Mouse (Mus musculus) layer of hippocampus, postnatal 36 days (tissue): ENCODE data around the gene H2-K1. TPM values are rescaled to one million over a fixed set of nuclear protein-coding genes. Genes with fewer than 3 reads are reported as not detected.
A peak's percentile ranks its signal among the peaks of the same experiment; 100 is the strongest.
"Not testable (repeated sequence)": the region's sequence is repeated elsewhere in the genome, so short reads cannot be mapped to it uniquely, and the experiment has no call there.

Experiments
- DNase-seq, 2 experiments: peaks; one replicate each; pipeline ENCODE4 v3.0.0; 2022
- microRNA-seq, 2 experiments: library from miRNA; unstranded; fragments of <30 nt; microRNA quantifications; one replicate each; pipeline ENCODE4 v1.2.0; 2021
- total RNA-seq, 2 experiments: library from RNA; stranded (reverse); gene quantifications; 2 replicates each; pipeline ENCODE4 v1.2.3; 2021

H2-K1 gene
- total RNA-seq, 2 experiments from 2014 or later = 16.3 to 16.9 TPM

DNA sequence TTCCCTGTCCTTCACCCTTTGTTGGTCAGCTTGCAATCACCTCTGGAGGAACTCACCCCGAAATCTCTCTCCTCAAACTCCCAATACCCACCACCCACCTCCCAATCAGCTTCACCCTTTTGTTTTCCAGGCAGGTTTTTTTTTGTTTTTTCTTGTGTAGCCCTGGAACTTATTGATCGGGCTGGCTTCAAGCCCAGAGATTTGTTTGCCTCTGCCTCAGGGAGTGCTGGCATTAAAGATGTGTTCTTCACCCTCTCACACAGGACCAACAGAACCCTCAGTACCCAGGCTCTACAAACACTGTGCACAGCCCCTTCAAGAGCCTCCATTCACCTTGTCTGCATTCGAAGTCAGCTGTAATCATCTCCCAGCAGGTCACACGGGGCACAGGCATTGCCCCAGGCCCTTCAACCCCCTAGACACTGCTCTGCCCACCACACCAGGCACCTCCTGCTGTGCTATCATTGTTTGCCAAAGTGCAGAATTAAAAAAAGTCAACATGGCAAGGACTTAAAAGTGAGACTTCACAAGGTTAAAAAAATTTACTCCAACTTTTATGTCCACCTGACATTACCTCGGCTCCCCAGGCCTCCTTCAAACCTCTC lies 46.1 kb downstream of the H2-K1 start:
- no peak for DNase-seq

DNA sequence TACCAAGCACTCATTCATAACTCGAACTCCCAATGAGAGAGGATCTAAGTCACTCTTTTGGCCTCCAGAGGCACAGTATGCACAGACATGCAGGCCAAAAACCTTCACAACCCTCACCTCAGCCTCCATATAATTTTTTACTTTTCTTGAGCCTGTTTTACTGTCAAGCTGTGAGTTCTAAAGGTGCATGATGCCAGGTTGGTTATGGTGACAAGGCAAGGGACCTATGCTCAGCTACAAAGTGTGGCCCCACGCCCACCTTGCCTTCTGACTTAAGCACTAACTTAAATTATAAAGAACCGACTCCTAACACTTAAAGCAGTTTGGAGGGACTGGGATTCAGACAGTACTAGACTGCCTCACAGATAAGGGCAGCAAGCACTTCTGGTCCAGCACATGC lies 46.8 kb downstream of the H2-K1 start:
- DNase-seq = no peak

DNA sequence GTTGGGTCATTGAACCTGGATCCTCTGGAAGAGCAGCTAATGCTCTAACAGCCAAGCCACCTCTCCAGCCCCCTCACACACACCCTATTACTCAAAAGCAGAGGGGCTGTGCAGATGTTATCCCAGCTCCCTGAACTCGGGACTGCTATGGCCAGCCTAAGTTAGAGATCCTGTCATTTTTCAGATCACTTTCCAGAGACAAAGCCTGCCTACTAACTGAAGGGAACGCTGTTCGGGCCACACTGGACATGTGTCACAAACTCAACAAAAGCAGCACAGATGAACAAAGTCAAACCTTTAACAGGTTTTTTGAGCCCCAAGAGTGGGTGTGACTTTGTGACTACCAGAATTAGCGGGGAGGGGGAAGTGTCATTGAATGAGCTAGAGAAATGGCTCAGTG lies 47.3 kb downstream of the H2-K1 start:
- DNase-seq = no peak

DNA sequence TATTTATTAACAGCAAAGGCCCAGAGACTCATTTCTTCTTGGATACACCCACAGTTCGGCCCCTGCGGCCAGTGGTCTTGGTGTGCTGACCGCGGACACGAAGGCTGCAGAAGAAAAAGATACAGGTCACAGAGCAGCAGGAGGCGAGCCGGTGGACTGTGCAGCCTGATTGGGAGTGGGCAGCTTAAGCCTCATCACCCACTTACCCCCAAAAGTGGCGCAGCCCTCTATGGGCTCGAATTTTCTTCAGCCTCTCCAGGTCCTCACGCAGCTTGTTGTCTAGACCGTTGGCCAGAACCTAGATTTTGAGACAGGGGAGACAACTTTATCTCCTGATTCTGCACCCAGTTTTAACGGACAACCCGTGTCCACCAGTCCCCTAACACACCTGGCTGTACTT lies 48.1 kb downstream of the H2-K1 start:
- DNase-seq = not testable (repeated sequence)

DNA sequence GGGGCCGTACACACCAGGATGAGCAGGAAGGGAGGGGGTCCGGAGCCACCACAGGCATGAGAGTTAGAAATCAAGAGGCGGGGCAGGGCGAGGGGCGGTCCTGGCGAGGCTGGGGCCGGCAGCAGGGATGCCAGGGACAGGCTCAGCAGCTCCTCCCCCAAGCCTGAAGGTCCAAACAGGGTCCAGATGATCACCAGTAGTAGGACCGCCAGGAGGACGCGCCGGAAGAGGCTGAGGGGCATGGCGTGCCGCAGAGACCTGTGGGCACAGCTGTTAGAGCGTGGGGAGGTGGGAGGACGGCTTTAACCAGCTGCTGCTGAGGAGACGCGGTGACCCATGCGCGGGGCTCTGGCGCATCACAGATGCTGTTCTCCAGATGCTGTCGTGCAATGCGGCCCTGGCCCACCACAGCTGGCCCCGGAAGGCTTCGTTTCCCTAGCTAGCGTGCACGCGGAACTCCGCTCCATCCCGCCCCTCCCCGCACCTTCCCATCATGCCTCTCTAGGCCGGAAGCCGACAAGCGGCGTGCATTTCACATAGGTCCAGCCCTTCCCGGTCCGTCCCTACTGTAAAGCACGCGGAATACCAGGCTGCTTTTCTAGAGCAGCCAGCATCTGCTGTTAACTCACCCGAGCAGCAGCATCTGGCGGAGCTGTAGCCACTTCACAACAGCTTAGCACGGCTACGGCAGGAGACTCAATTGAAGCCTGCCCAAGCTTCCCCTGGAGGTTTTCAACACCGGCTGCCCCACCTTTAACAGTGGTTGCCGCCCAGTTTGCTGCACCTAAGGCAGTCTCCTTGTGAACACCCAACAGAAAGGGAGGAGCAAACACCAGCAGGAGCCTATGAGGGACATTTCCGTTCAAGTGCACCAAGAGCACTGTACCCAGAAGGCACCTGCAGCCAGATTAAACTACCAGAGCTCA lies 48.9 kb downstream of the H2-K1 start, which contains the start of gene B3galt4:
B3galt4 (minus strand) TSS at position 468 of the 926 bp plus-strand sequence.
- peak; percentile 75 to 76 for DNase-seq

DNA sequence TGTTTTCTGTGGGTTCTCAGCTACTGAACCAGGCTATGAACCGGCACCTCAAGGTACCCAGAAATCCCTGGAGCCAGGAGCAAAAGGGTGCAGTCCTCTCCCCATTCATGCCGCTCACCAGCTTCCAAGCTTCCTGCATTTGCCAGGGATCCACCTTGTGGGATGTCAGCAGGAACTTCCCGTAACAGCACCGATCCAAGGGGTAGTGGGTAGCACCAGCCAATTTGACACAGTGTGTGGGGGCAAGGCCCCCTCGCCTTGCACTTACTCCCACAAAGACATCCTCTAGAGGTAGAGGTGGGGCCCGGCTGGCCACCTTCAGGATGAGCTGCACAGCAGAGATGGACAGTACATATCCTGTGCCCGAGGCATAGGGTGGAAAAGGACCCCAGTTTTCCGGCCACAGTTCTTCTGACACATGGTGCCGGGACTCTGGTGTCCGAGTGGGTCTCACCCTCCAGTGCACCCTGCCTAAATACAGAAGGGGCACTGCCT lies 50.0 kb downstream of the H2-K1 start:
- no peak for DNase-seq

DNA sequence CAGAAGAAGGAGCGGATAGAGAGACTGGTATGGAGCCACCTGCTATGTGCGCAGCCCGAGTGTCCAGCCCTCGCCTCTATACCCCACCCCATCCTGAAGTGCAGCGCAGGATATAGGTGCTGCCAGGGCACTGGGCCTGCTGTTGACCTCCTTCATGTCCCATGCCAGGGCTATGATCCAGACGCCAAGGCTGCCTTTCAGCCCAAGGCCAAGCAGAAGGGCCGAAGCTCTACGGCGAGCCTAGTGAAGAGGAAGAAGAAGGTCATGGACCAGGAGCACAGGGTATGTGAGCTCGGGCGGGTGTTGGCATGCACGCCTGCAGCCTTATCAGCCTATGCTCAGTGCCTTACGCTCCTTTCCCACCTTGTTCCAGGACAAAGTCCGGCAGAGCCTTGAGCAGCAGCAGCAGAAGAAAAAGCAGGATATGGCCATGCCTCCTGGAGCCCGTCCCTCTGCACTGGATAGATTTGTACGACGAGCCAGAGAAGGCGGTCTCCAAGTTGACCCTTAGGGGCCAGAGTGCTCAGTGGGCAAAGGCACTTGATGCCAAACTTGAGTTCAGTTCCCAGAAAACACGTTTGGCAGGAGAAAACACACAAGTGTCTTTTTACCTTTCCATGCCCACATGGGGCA lies 51.1 kb downstream of the H2-K1 start:
- DNase-seq = no peak

DNA sequence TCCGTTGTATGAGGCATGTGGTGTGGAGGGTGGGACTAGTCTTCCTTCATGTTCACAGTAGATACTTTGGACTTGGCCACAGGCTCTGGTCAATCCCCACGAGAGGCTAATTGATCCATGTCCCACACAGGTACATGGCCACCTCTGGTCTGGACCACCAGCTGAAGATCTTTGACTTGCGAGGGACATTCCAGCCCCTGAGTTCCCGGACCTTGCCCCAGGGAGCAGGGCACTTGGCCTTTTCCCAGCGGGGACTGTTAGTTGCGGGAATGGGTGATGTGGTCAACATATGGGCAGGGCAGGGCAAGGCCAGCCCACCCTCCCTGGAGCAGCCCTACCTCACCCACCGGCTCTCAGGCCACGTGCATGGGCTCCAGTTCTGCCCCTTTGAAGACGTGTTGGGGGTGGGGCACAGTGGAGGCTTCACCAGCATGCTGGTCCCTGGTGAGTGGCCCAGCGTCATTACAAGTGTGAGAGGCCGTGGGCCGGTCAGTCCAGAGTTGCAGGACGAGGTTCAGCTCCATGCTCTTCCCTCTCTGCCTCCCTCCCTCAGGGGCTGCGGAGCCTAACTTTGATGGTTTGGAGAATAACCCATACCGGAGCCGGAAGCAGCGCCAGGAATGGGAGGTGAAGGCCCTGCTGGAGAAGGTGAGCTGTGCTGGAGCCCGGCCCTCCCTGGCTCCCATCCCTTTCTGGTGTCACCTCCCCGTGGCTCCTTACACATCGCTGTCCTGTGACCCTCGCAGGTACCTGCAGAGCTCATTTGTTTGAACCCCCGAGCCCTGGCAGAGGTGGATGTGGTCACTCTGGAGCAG lies 51.9 kb downstream of the H2-K1 start:
- DNase-seq = no peak

DNA sequence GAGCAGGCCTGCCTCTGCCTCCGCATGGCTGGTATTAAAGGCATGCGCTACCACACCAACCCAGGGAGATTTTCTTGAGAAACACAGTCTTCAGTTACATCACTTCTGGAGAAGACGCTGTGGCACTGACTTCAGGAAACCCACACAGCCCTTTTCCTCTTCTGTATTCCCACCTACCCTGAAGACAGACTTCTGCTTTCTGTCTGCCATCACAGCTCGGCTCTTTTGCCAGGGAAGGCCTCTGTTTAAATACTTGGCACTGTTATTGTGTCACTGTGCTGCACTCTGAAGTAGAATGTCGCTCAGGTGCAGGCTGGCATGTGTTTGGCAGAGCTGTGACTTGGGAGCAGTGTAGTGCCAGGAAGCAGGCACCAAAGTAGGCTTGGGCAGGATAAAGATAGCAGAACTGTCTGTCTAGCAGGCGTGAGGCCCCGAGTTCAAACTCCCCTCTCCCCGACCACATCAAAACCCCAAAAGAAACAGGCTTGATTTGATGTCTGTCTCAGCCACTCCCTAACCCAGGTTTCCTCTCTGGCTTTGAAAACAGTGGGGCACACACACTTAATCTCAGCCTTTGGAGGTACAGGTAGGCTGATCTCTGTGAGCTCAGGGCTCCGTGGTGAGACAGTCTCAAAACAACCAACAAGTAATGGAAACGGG lies 52.6 kb downstream of the H2-K1 start:
- no peak for DNase-seq

Small RNA genes within 50 kb of the gene (microRNA-seq; reads per million reads assigned to microRNA genes)
- gene Mir219a-1 = 0 to 0.21 reads per million in 2 experiments
- 0 reads per million in 2 experiments for gene Mir219c

Other genes with a start within 250 kb of the H2-K1 start
- 100 to 1,000 TPM; 280 to 301 TPM for gene Rab11b, start 239.8 kb downstream of the H2-K1 start, total RNA-seq
- gene Angptl4, start 218.5 kb downstream of the H2-K1 start, total RNA-seq = 1 to 10 TPM; 3.3 to 5.9 TPM
- 10 to 100 TPM; 35.0 to 36.2 TPM for gene Kank3, start 189.8 kb downstream of the H2-K1 start, total RNA-seq
- gene Rps28, start 175.8 kb downstream of the H2-K1 start, total RNA-seq = 100 to 1,000 TPM; 742 to 754 TPM
- 100 to 1,000 TPM; 207 to 228 TPM for gene Ndufa7, start 175.8 kb downstream of the H2-K1 start, total RNA-seq
- 10 to 100 TPM; 22.2 to 24.9 TPM for gene Cd320, start 157.3 kb downstream of the H2-K1 start, total RNA-seq
- gene Gm7029, start 126.5 kb downstream of the H2-K1 start, total RNA-seq = not detected
- gene Kifc1, start 109.7 kb downstream of the H2-K1 start, total RNA-seq = 1 to 10 TPM; 1.9 to 2.5 TPM
- gene Platr17, start 95.2 kb downstream of the H2-K1 start, total RNA-seq = not detected
- gene Daxx, start 90.9 kb downstream of the H2-K1 start, total RNA-seq = 10 to 100 TPM; 25.4 to 33.0 TPM
- gene Tapbp, start 84.4 kb downstream of the H2-K1 start, total RNA-seq = 10 to 100 TPM; 32.5 to 38.9 TPM
- 10 to 100 TPM; 26.9 to 30.8 TPM for gene Zbtb22, start 84.4 kb downstream of the H2-K1 start, total RNA-seq
- gene Rgl2, start 70.8 kb downstream of the H2-K1 start, total RNA-seq = 10 to 100 TPM; 66.4 to 79.8 TPM
- gene Pfdn6, start 60.0 kb downstream of the H2-K1 start, total RNA-seq = 10 to 100 TPM; 85.6 to 91.8 TPM
- 10 to 100 TPM; 15.9 to 17.9 TPM for gene Wdr46, start 59.7 kb downstream of the H2-K1 start, total RNA-seq
- gene B3galt4, start 48.9 kb downstream of the H2-K1 start, total RNA-seq = 1 to 10 TPM; 4.5 to 6.2 TPM
- 10 to 100 TPM; 80.0 to 84.8 TPM for gene Vps52, start 44.5 kb downstream of the H2-K1 start, total RNA-seq
- 100 to 1,000 TPM; 327 to 330 TPM for gene Rps18, start 44.3 kb downstream of the H2-K1 start, total RNA-seq
- gene Ring1, start 24.3 kb upstream of the H2-K1 start, total RNA-seq = 10 to 100 TPM; 39.6 to 42.9 TPM
- 10 to 100 TPM; 60.2 to 61.7 TPM for gene H2-Ke6, start 27.7 kb upstream of the H2-K1 start, total RNA-seq
- 10 to 100 TPM; 88.5 to 92.6 TPM for gene Slc39a7, start 31.3 kb upstream of the H2-K1 start, total RNA-seq
- 10 to 100 TPM; 77.8 to 79.2 TPM for gene Rxrb, start 31.5 kb upstream of the H2-K1 start, total RNA-seq
- 10 to 100 TPM; 20.3 to 21.8 TPM for gene Col11a2, start 39.1 kb upstream of the H2-K1 start, total RNA-seq
- gene H2-Oa, start 92.0 kb upstream of the H2-K1 start, total RNA-seq = under 1 TPM; 0.35 to 0.42 TPM
- 10 to 100 TPM; 26.7 to 31.7 TPM for gene H2-DMa, start 119.2 kb upstream of the H2-K1 start, total RNA-seq
- gene Brd2, start 122.3 kb upstream of the H2-K1 start, total RNA-seq = 100 to 1,000 TPM; 182 to 193 TPM
- under 1 TPM; 0.67 to 0.96 TPM for gene H2-DMb2, start 143.0 kb upstream of the H2-K1 start, total RNA-seq
- gene H2-DMb1, start 152.7 kb upstream of the H2-K1 start, total RNA-seq = 1 to 10 TPM in 1 of 2 experiments, under 1 TPM in 1; 0.95 to 1.7 TPM
- gene Tap1, start 187.2 kb upstream of the H2-K1 start, total RNA-seq = 1 to 10 TPM; 3.4 to 3.5 TPM
- gene Psmb9, start 187.4 kb upstream of the H2-K1 start, total RNA-seq = 1 to 10 TPM; 1.2 to 1.7 TPM
- 1 to 10 TPM; 2.7 to 3.2 TPM for gene Psmb8, start 197.4 kb upstream of the H2-K1 start, total RNA-seq
- 10 to 100 TPM in 1 of 2 experiments, 1 to 10 TPM in 1; 8.5 to 10.3 TPM for gene Tap2, start 203.2 kb upstream of the H2-K1 start, total RNA-seq
- gene H2-Ob, start 238.6 kb upstream of the H2-K1 start, total RNA-seq = under 1 TPM in 1 of 2 experiments, not detected in 1; 0.47 TPM